Mouse (Mus musculus) heart, adult 2 months (tissue): ENCODE data around the gene Mta2. TPM values are rescaled to one million over a fixed set of nuclear protein-coding genes. Genes with fewer than 3 reads are reported as not detected.

ENCODE experiments used
- DNase-seq, 2 experiments: peaks; one replicate each; pipeline ENCODE4 v3.0.0; 2021
- H3K27ac ChIP-seq: fragments of 200-600 bp; 2 replicates; pipeline ENCODE4 v1.8.1; 2022
- H3K27me3 ChIP-seq: fragments of 200-500 bp; 2 replicates; pipeline ENCODE4 v1.6.1; 2012; ENCODE audit warnings: mild to moderate bottlenecking, low read length, inconsistent platforms, mixed read lengths; ENCODE audit not compliant: control insufficient read depth, insufficient read depth
- H3K36me3 ChIP-seq: fragments of 200-500 bp; 2 replicates; pipeline ENCODE4 v1.6.1; 2012; ENCODE audit warnings: low read length, inconsistent platforms; ENCODE audit not compliant: control insufficient read depth, insufficient read depth
- H3K4me1 ChIP-seq: fragments of 200-500 bp; 2 replicates; pipeline ENCODE4 v1.6.1; 2011; ENCODE audit warnings: low read length; ENCODE audit not compliant: control insufficient read depth, insufficient read depth
- H3K4me3 ChIP-seq: fragments of 200-600 bp; 2 replicates; pipeline ENCODE4 v1.8.1; 2022
- H3K79me2 ChIP-seq: fragments of 200-500 bp; replicated peaks from 2 replicates; pipeline ENCODE4 v1.6.1; 2012; ENCODE audit warnings: mild to moderate bottlenecking, inconsistent platforms, low read length, moderate library complexity, mixed read lengths; ENCODE audit not compliant: control insufficient read depth, insufficient read depth
- H3K9ac ChIP-seq: fragments of 200-500 bp; 2 replicates; pipeline ENCODE4 v1.6.1; 2012; ENCODE audit warnings: low read depth, mild to moderate bottlenecking, control low read depth, inconsistent platforms, low read length, mixed read lengths
- CTCF ChIP-seq: fragments of 200-600 bp; IDR thresholded peaks from 2 replicates; pipeline ENCODE4 v1.8.1; 2022; ENCODE audit warnings: antibody characterized with exemption, mild to moderate bottlenecking, moderate library complexity
- EP300 ChIP-seq: fragments of 200-500 bp; IDR thresholded peaks from 2 replicates; pipeline ENCODE4 v1.6.1; 2011; ENCODE audit warnings: low read depth, low read length, control low read depth; ENCODE audit not compliant: insufficient read depth
- POLR2A ChIP-seq: fragments of 200-500 bp; IDR thresholded peaks from 2 replicates; pipeline ENCODE4 v1.6.1; 2011; ENCODE audit warnings: mild to moderate bottlenecking, low read depth, low read length, control low read depth; ENCODE audit not compliant: insufficient read depth
- WGBS: fragments of 180-500 bp; shearing (Covaris S2); methylation state at CpG from one replicate; pipeline ENCODE4 v1.1.7; 2018; 5-methylcytosine and 5-hydroxymethylcytosine counted together
- intact Hi-C: fragments of 180-260 bp; cut with DNase I; formaldehyde crosslinking; loops from one replicate; pipeline ENCODE4 v1.15.1; 2025
- polyA plus RNA-seq: library from polyadenylated mRNA; depleted of rRNA; stranded (reverse); fragments of >200 nt; gene quantifications from 2 replicates; pipeline ENCODE4 v1.2.3, GENCODE M21; 2012; rRNA removed
- total RNA-seq, 2 experiments: library from RNA; stranded (reverse); gene quantifications; 2 replicates each; pipeline ENCODE4 v1.2.3; 2021

Mta2 gene
- total and polyA plus RNA-seq, 3 experiments = 13.1 to 32.1 (median 29.0) TPM

DNA sequence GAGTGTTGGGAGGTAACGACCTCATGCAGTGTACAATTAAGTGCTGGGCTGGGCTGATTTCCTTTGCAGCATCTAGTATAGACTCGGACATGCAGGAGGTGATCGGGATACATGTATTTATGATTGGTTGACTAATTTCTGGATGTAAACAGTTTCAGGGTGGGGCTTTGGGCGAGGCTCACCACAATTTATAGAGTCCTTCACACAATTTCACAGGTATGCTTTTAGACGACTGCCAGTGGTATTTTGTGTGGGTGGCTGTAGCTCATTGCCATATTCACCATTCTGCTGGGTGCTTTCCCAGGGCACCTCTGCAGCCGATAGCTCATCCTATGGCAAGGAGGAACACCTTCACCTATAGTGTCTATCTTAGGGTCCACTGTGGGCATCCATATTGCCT is 56.9 kb downstream of the Mta2 start:
- no peaks in the 10 kb centered on the region for H3K27me3 ChIP-seq
- H3K36me3 ChIP-seq = peaks cover 66% of the 10 kb centered on the region
- TF ChIP-seq CTCF (no peak), POLR2A (no peak), EP300 (no peak)
- H3K9ac ChIP-seq = no peak overlapping the region
- DNase-seq = no peak
- intact Hi-C loops = no loop called here
- WGBS = 60% methylated on average over 6 of the region's 6 CpGs
- peak overlapping the region; percentile 100 for H3K27ac ChIP-seq
- peaks cover 44% of the 10 kb centered on the region for H3K4me1 ChIP-seq
- H3K4me3 ChIP-seq = no peak overlapping the region
- peaks cover 12% of the 10 kb centered on the region for H3K79me2 ChIP-seq

DNA sequence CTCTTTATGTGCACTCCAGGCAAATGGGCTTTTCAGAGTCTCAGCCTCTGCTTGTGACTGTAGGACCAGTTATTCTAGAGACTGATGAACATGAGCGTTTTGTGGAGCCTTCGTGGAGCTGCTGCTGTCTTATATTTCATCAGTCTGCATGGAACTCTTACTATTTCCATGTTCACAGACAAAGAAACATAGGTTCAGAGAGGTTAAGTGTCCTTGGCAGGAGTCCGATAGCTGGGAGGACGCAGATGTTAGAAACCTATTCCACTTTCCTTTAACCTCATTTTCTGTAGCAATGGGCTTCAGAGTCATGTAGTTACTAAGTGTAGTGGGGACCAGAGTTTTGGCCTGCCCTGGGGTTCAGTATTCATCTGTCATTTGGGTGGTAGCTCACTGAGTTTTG is 57.5 kb downstream of the Mta2 start:
- intact Hi-C loops = no loop called here
- Histone ChIP-seq H3K4me1 (peaks cover 44% of the 10 kb centered on the region), H3K36me3 (peaks cover 67% of the 10 kb centered on the region), H3K79me2 (peaks cover 12% of the 10 kb centered on the region), H3K27me3 (no peaks in the 10 kb centered on the region), H3K27ac (no peak overlapping the region), H3K9ac (no peak overlapping the region), H3K4me3 (no peak overlapping the region)
- TF ChIP-seq POLR2A (no peak), EP300 (no peak), CTCF (no peak)
- no peak for DNase-seq
- 49% methylated on average over 4 of the region's 4 CpGs for WGBS

Other genes with a start within 250 kb of the Mta2 start
Only the 30 nearest of the 32 such genes appear.
- gene 1700092M07Rik, start 201.2 kb upstream of the Mta2 start, total RNA-seq = under 1 TPM in 1 of 2 experiments, not detected in 1; 0.57 TPM
- 0.62 and 1.3 TPM in 2 replicates for gene 1700092M07Rik, start 201.2 kb upstream of the Mta2 start, polyA plus RNA-seq
- 10 to 100 TPM; 23.8 to 25.3 TPM for gene Stx5a, start 200.5 kb upstream of the Mta2 start, total RNA-seq
- gene Stx5a, start 200.5 kb upstream of the Mta2 start, polyA plus RNA-seq = 33.4 and 49.3 TPM in 2 replicates
- 10 to 100 TPM; 35.5 to 41.8 TPM for gene Nxf1, start 184.8 kb upstream of the Mta2 start, total RNA-seq
- gene Nxf1, start 184.8 kb upstream of the Mta2 start, polyA plus RNA-seq = 66.5 and 93.2 TPM in 2 replicates
- gene Tmem223, start 170.9 kb upstream of the Mta2 start, total RNA-seq = 100 to 1,000 TPM; 108 to 130 TPM
- gene Tmem223, start 170.9 kb upstream of the Mta2 start, polyA plus RNA-seq = 212 and 233 TPM in 2 replicates
- 10 to 100 TPM; 14.8 to 17.1 TPM for gene Tmem179b, start 167.4 kb upstream of the Mta2 start, total RNA-seq
- 44.5 and 44.9 TPM in 2 replicates for gene Tmem179b, start 167.4 kb upstream of the Mta2 start, polyA plus RNA-seq
- 1 to 10 TPM; 7.8 to 9.1 TPM for gene Taf6l, start 155.5 kb upstream of the Mta2 start, total RNA-seq
- 6.0 and 6.2 TPM in 2 replicates for gene Taf6l, start 155.5 kb upstream of the Mta2 start, polyA plus RNA-seq
- gene Polr2g, start 143.3 kb upstream of the Mta2 start, total RNA-seq = 10 to 100 TPM; 53.4 to 56.3 TPM
- gene Polr2g, start 143.3 kb upstream of the Mta2 start, polyA plus RNA-seq = 55.1 and 84.1 TPM in 2 replicates
- 1 to 10 TPM; 1.4 to 1.5 TPM for gene Zbtb3, start 139.3 kb upstream of the Mta2 start, total RNA-seq
- 2.0 and 2.5 TPM in 2 replicates for gene Zbtb3, start 139.3 kb upstream of the Mta2 start, polyA plus RNA-seq
- gene Ttc9c, start 122.5 kb upstream of the Mta2 start, total RNA-seq = 10 to 100 TPM; 14.1 TPM
- gene Ttc9c, start 122.5 kb upstream of the Mta2 start, polyA plus RNA-seq = 9.5 and 17.8 TPM in 2 replicates
- 10 to 100 TPM; 44.7 to 47.5 TPM for gene Hnrnpul2, start 121.9 kb upstream of the Mta2 start, total RNA-seq
- gene Hnrnpul2, start 121.9 kb upstream of the Mta2 start, polyA plus RNA-seq = 12.4 and 23.2 TPM in 2 replicates
- not detected for gene AC129217.1, start 112.1 kb upstream of the Mta2 start, total RNA-seq
- gene AC129217.1, start 112.1 kb upstream of the Mta2 start, polyA plus RNA-seq = not detected in 2 replicates
- 10 to 100 TPM; 22.6 to 23.5 TPM for gene Bscl2, start 104.4 kb upstream of the Mta2 start, total RNA-seq
- 52.3 and 67.7 TPM in 2 replicates for gene Bscl2, start 104.4 kb upstream of the Mta2 start, polyA plus RNA-seq
- not detected for gene Gng3, start 102.7 kb upstream of the Mta2 start, total RNA-seq
- gene Gng3, start 102.7 kb upstream of the Mta2 start, polyA plus RNA-seq = 0.23 and 0.35 TPM in 2 replicates
- gene Lrrn4cl, start 91.1 kb upstream of the Mta2 start, total RNA-seq = 1 to 10 TPM; 2.6 to 3.7 TPM
- gene Lrrn4cl, start 91.1 kb upstream of the Mta2 start, polyA plus RNA-seq = 3.8 and 5.7 TPM in 2 replicates
- 100 to 1,000 TPM; 108 to 135 TPM for gene Ubxn1, start 70.4 kb upstream of the Mta2 start, total RNA-seq
- 60.7 and 62.2 TPM in 2 replicates for gene Ubxn1, start 70.4 kb upstream of the Mta2 start, polyA plus RNA-seq
- gene Uqcc3, start 61.0 kb upstream of the Mta2 start, total RNA-seq = 10 to 100 TPM; 49.9 to 56.5 TPM
- 43.7 and 48.6 TPM in 2 replicates for gene Uqcc3, start 61.0 kb upstream of the Mta2 start, polyA plus RNA-seq
- gene Lbhd1, start 58.1 kb upstream of the Mta2 start, total RNA-seq = 1 to 10 TPM; 4.2 to 5.2 TPM
- gene Lbhd1, start 58.1 kb upstream of the Mta2 start, polyA plus RNA-seq = 1.1 and 1.3 TPM in 2 replicates
- not detected for gene Gm49403, start 57.9 kb upstream of the Mta2 start, total RNA-seq
- not detected in 2 replicates for gene Gm49403, start 57.9 kb upstream of the Mta2 start, polyA plus RNA-seq
- gene 1810009A15Rik, start 53.0 kb upstream of the Mta2 start, total RNA-seq = 10 to 100 TPM; 15.6 to 21.0 TPM
- gene 1810009A15Rik, start 53.0 kb upstream of the Mta2 start, polyA plus RNA-seq = 10.1 and 10.5 TPM in 2 replicates
- 1 to 10 TPM in 1 of 2 experiments, under 1 TPM in 1; 0.57 to 3.2 TPM for gene Gm49416, start 52.9 kb upstream of the Mta2 start, total RNA-seq
- gene Gm49416, start 52.9 kb upstream of the Mta2 start, polyA plus RNA-seq = 1.2 and 1.3 TPM in 2 replicates
- gene Ints5, start 48.9 kb upstream of the Mta2 start, total RNA-seq = 10 to 100 TPM; 10.6 to 12.6 TPM
- gene Ints5, start 48.9 kb upstream of the Mta2 start, polyA plus RNA-seq = 10.8 and 13.5 TPM in 2 replicates
- gene Ganab, start 43.8 kb upstream of the Mta2 start, total RNA-seq = 10 to 100 TPM; 50.3 to 52.5 TPM
- gene Ganab, start 43.8 kb upstream of the Mta2 start, polyA plus RNA-seq = 54.5 and 90.0 TPM in 2 replicates
- gene B3gat3, start 21.5 kb upstream of the Mta2 start, total RNA-seq = 10 to 100 TPM; 35.4 to 42.3 TPM
- 59.4 and 61.2 TPM in 2 replicates for gene B3gat3, start 21.5 kb upstream of the Mta2 start, polyA plus RNA-seq
- gene Rom1, start 12.5 kb upstream of the Mta2 start, total RNA-seq = 10 to 100 TPM; 21.8 to 23.1 TPM
- 24.9 and 30.7 TPM in 2 replicates for gene Rom1, start 12.5 kb upstream of the Mta2 start, polyA plus RNA-seq
- 1 to 10 TPM; 7.0 to 9.7 TPM for gene Eml3, start 12.3 kb upstream of the Mta2 start, total RNA-seq
- 17.6 and 18.4 TPM in 2 replicates for gene Eml3, start 12.3 kb upstream of the Mta2 start, polyA plus RNA-seq
- gene Tut1, start 12.0 kb downstream of the Mta2 start, total RNA-seq = 1 to 10 TPM; 8.5 to 9.4 TPM
- 7.2 and 10.6 TPM in 2 replicates for gene Tut1, start 12.0 kb downstream of the Mta2 start, polyA plus RNA-seq
- gene Eef1g, start 25.2 kb downstream of the Mta2 start, total RNA-seq = 100 to 1,000 TPM; 224 to 260 TPM
- 191 and 291 TPM in 2 replicates for gene Eef1g, start 25.2 kb downstream of the Mta2 start, polyA plus RNA-seq
- gene Ahnak, start 47.4 kb downstream of the Mta2 start, total RNA-seq = 100 to 1,000 TPM; 299 to 348 TPM
- gene Ahnak, start 47.4 kb downstream of the Mta2 start, polyA plus RNA-seq = 23.0 and 42.5 TPM in 2 replicates
- under 1 TPM in 1 of 2 experiments, not detected in 1; 0.73 TPM for gene Scgb1a1, start 146.1 kb downstream of the Mta2 start, total RNA-seq
- gene Scgb1a1, start 146.1 kb downstream of the Mta2 start, polyA plus RNA-seq = 0.50 and 2,957 TPM in 2 replicates
- gene Asrgl1, start 193.8 kb downstream of the Mta2 start, total RNA-seq = 10 to 100 TPM; 28.2 to 31.1 TPM
- 8.8 and 11.5 TPM in 2 replicates for gene Asrgl1, start 193.8 kb downstream of the Mta2 start, polyA plus RNA-seq